Mouse (Mus musculus): ENCODE data around the gene Hddc3. TPM values are rescaled to one million over a fixed set of nuclear protein-coding genes. Genes with fewer than 3 reads are reported as not detected.

Hddc3 gene
- polyA plus RNA-seq, 1 experiment from 2014 or later = 23.1 TPM

GRCm38 (mm10) chr7:80398654-80399444, 55.9 kb downstream of the Hddc3 start:
- no peak overlapping the region for H3K9ac ChIP-seq (ENCODE audit: low read length)
- ATAC-seq (ENCODE audit: insufficient number of reproducible peaks, insufficient read depth, low FRiP score, low read depth) = no peak
- no peak overlapping the region for H3K4me2 ChIP-seq (ENCODE audit: low read length)
- H3K4me1 ChIP-seq (ENCODE audit: control insufficient read depth in 2 of 2, insufficient read depth in 2 of 2, low read length in 2 of 2) = peaks cover 18 to 41% of the 10 kb centered on the region in 2 experiments
- no peaks in the 10 kb centered on the region for H3K27me3 ChIP-seq (ENCODE audit: control insufficient read depth, insufficient read depth, low read length)
- H3K4me3 ChIP-seq (ENCODE audit: control insufficient read depth in 1 of 2, insufficient read depth in 1 of 2, low read depth in 1 of 2, low read length in 2 of 2) = no peak overlapping the region
- no peak overlapping the region for H3K27ac ChIP-seq (replicated peaks in 1 of 2; ENCODE audit: control insufficient read depth in 1 of 2, insufficient read depth in 1 of 2, low read depth in 2 of 2, low read length in 2 of 2)
- no peaks in the 10 kb centered on the region for H3K9me3 ChIP-seq (ENCODE audit: control insufficient read depth, low read length)
- WGBS = 73% methylated on average over 9 of the region's 9 CpGs
- peaks cover 44% of the 10 kb centered on the region for H3K36me3 ChIP-seq (ENCODE audit: control insufficient read depth, insufficient read depth, low read length)

- H3K9me3 ChIP-seq (ENCODE audit: control insufficient read depth, low read length) = no peaks in the 10 kb centered on the region
- no peaks in the 10 kb centered on the region for H3K27me3 ChIP-seq (ENCODE audit: control insufficient read depth, insufficient read depth, low read length)
- no peak overlapping the region; a peak in 1 of 4 replicates for H3K4me3 ChIP-seq (ENCODE audit: control insufficient read depth in 1 of 2, insufficient read depth in 1 of 2, low read depth in 1 of 2, low read length in 2 of 2)
- WGBS = 48% methylated on average over 5 of the region's 5 CpGs
- H3K36me3 ChIP-seq (ENCODE audit: control insufficient read depth, insufficient read depth, low read length) = peaks cover 34% of the 10 kb centered on the region
- ATAC-seq (ENCODE audit: insufficient number of reproducible peaks, insufficient read depth, low FRiP score, low read depth) = no peak
- H3K27ac ChIP-seq (replicated peaks in 1 of 2; ENCODE audit: control insufficient read depth in 1 of 2, insufficient read depth in 1 of 2, low read depth in 2 of 2, low read length in 2 of 2) = peak overlapping the region in 1 of 2 experiments; percentile 37; a peak in 1 of 4 replicates
- H3K4me1 ChIP-seq (ENCODE audit: control insufficient read depth in 2 of 2, insufficient read depth in 2 of 2, low read length in 2 of 2) = peaks cover 21 to 51% of the 10 kb centered on the region in 2 experiments
- peak overlapping the region; percentile 72 for H3K4me2 ChIP-seq (ENCODE audit: low read length)
- peak overlapping the region; percentile 98 for H3K9ac ChIP-seq (ENCODE audit: low read length)
Measured at GRCm38 (mm10) chr7:80400099-80400498, 57.2 kb downstream of the Hddc3 start.

Other genes starting within 250 kb of the Hddc3 start
- gene Idh2, start 227.7 kb upstream of the Hddc3 start, polyA plus RNA-seq (2014; fragmentation: Nextera tagmentation; extraction: Ambion mirVana) = 2,473 and 2,606 TPM in 2 replicates
- 11.8 and 12.4 TPM in 2 replicates for gene Sema4b, start 156.3 kb upstream of the Hddc3 start, polyA plus RNA-seq (2014; fragmentation: Nextera tagmentation; extraction: Ambion mirVana)
- gene Cib1, start 110.3 kb upstream of the Hddc3 start, polyA plus RNA-seq (2014; fragmentation: Nextera tagmentation; extraction: Ambion mirVana) = 56.1 and 57.6 TPM in 2 replicates
- gene Gdpgp1, start 110.2 kb upstream of the Hddc3 start, polyA plus RNA-seq (2014; fragmentation: Nextera tagmentation; extraction: Ambion mirVana) = 3.3 and 3.6 TPM in 2 replicates
- 0.62 and 1.6 TPM in 2 replicates for gene Ttll13, start 96.7 kb upstream of the Hddc3 start, polyA plus RNA-seq (2014; fragmentation: Nextera tagmentation; extraction: Ambion mirVana)
- 41.8 and 42.8 TPM in 2 replicates for gene Ngrn, start 81.9 kb upstream of the Hddc3 start, polyA plus RNA-seq (2014; fragmentation: Nextera tagmentation; extraction: Ambion mirVana)
- gene Vps33b, start 73.5 kb upstream of the Hddc3 start, polyA plus RNA-seq (2014; fragmentation: Nextera tagmentation; extraction: Ambion mirVana) = 11.4 and 12.0 TPM in 2 replicates
- gene Prc1, start 48.7 kb upstream of the Hddc3 start, polyA plus RNA-seq (2014; fragmentation: Nextera tagmentation; extraction: Ambion mirVana) = 148 and 149 TPM in 2 replicates
- gene Rccd1, start 18.6 kb upstream of the Hddc3 start, polyA plus RNA-seq (2014; fragmentation: Nextera tagmentation; extraction: Ambion mirVana) = 7.6 and 7.8 TPM in 2 replicates
- gene Unc45a, start 2.1 kb upstream of the Hddc3 start, polyA plus RNA-seq (2014; fragmentation: Nextera tagmentation; extraction: Ambion mirVana) = 11.2 and 12.0 TPM in 2 replicates
- gene Man2a2, start 28.3 kb downstream of the Hddc3 start, polyA plus RNA-seq (2014; fragmentation: Nextera tagmentation; extraction: Ambion mirVana) = 15.9 and 19.5 TPM in 2 replicates
- 12.3 and 13.5 TPM in 2 replicates for gene Fes, start 44.8 kb downstream of the Hddc3 start, polyA plus RNA-seq (2014; fragmentation: Nextera tagmentation; extraction: Ambion mirVana)
- 17.9 and 25.2 TPM in 2 replicates for gene Furin, start 62.3 kb downstream of the Hddc3 start, polyA plus RNA-seq (2014; fragmentation: Nextera tagmentation; extraction: Ambion mirVana)
- gene Blm, start 192.0 kb downstream of the Hddc3 start, polyA plus RNA-seq (2014; fragmentation: Nextera tagmentation; extraction: Ambion mirVana) = 16.3 and 16.5 TPM in 2 replicates